Mouse (Mus musculus): Measurements from ENCODE around the gene E2f2.

Gene E2f2

DNA sequence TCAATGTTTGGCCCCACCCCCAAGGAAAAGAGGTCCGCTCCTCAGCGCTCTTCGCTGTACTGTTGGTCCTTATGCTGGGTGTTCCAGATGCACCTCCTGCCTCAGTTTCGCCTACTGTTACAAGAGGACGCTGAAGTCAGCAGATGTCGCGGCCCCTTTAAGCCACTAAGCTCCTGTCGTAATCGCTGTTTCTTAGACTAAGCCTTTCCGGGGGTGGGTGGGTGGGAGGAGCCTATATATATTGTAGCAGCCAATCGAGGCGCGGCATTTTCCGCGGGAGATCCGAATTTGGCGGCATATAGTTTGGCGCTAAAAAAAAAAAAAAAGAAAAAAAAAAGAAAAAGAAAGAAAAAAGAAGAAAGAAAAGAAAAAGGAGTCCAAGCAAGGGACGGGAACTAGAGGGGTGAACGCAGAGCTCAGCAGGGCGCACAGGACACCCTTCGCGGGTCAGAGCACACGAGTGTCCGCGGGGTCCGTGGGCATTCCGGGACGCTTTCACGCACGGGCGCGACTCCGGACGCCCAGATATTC lies at the start of gene E2f2:
TSS of gene E2f2 (plus strand) at position 384 of the 531 bp plus-strand sequence.
- peak; percentile 83 for DNase-seq

- no peak for DNase-seq
Observed at GRCm38 (mm10) chr4:136123111-136123791, 48.9 kb upstream of the E2f2 start.

GRCm38 (mm10) chr4:136123792-136124161 lies 48.4 kb upstream of the E2f2 start:
- DNase-seq: no peak

DNA sequence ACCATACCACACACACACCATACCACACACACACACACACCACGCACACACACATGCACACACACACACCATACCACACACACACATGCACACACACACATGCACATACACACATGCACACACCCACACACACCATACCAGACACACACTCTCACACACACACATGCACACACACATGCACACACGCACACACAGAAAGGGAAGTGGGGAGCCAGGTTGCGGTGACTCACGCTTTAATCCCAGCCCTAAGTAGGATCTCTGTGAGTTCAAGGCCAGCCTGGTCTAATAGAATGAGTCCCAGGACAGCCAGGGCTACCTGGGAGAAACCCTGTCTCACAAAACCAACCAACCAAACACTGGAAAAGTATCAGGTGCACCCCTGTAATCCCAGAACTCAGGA lies 47.6 kb upstream of the E2f2 start:
- DNase-seq: no peak

- DNase-seq: no peak
Observed at GRCm38 (mm10) chr4:136125458-136125857, 46.7 kb upstream of the E2f2 start.

GRCm38 (mm10) chr4:136126019-136126418 lies 46.2 kb upstream of the E2f2 start:
- DNase-seq: no peak

DNA sequence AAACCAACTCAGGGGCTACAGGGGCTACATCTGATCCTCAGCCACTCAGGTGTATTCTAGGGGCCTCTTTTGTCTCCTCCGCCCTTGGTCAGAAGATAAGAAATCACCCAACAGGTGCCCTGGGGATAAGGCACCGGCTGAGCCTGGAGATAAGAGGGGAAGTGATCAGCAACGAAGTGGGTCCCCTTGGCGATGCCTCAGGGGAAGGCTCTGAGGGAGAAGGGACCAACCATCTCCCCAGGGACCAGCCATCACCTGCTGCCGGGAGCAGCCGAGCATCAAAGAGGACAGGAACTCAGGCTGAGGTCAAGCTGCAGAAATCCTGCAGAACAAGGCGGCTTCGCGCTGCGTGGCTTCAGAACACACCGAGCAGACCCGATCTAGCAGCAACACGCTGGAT lies 44.5 kb upstream of the E2f2 start:
- DNase-seq: no peak

DNA sequence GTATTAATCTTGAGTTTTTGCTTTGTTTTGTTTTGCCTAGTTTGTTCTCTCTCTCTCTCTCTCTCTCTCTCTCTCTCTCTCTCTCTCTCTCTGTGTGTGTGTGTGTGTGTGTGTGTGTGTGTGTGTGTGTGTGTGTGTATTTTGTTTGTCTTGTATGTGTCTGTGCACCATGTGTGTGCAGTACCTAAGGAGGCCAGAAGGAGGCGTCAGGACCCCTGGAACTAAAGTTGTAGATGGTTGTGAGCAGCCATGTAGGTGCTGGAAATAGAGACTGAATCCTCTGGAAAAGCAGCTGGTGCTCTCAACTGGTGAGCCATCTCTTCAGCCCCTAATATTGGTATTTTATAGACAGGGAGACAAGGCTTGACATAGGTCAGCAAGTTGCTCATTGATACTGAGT lies 42.4 kb upstream of the E2f2 start:
- no peak for DNase-seq

GRCm38 (mm10) chr4:136133801-136134200 lies 38.4 kb upstream of the E2f2 start:
- no peak for DNase-seq

DNA sequence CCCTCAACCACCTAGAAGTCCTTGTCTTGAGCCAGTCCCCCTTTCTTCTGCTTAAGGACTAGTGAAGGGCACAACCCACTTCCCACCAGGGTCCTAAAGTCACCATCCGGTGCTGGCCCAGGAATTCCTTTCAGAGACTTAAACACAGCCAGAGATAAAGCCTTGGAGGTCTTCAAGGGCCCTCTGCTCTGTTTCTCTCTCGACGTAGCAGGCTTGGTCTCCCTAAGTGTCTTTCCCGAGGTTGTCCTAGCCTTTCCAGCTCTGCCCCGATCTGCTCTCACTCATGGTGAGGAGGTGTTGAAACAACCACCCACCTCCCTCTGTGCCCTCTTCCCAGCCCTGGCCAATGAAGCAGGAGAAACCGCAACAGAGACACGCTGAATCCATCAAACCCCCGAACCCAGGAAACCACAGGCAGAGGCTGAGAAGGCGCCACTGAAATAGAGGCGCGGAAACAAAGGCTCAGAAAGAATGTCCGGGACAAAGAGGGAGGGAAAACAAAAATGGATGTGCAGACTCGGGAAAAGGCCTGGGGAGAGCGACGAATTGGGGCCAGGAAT lies 37.7 kb upstream of the E2f2 start:
- DNase-seq: no peak

- peak; percentile 65 for DNase-seq
Observed at GRCm38 (mm10) chr4:136134978-136135873, 37.0 kb upstream of the E2f2 start.

DNA sequence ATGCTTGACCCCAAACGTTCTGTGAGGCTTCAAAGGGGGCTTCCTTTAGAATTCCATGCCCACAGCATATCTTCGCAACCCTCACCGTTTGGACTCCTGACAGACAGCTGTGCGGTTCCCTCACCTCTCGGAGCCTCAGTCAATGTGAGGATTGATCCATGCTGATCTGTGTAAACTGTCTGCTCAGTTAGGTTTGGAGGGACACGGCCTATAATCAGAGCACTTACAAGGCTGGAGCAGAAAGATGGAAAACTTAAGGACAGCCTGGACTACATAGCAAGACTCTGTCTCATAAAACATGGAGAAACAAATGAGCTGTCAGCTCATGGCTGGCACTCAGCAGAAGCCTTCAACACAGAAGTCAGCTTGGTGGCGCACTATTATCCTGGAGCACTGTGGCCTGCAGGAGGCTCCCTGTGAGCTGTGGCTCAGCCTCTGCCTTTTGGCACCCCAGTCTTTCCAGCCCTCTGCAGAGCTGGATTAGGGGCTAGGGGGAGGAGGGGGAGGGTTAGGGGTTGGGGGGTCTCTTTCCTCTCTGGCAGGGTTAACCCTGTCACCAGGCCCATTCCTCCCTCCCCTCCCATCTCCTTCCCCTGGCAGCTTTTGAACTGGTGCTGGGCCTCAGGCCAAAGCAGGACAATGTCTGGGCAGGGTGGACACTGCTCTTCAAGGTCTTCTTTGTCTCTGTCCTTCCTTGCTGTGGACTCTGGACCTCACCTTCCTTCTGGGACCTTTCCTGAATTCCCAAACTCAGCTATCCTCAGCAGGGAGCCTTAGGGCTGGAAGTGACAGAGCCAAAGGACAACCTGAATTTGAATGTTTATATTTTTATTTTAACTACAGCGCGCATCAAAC lies 36.1 kb upstream of the E2f2 start:
- no peak for DNase-seq

- no peak for DNase-seq
Observed at GRCm38 (mm10) chr4:136139326-136140110, 32.7 kb upstream of the E2f2 start.

DNA sequence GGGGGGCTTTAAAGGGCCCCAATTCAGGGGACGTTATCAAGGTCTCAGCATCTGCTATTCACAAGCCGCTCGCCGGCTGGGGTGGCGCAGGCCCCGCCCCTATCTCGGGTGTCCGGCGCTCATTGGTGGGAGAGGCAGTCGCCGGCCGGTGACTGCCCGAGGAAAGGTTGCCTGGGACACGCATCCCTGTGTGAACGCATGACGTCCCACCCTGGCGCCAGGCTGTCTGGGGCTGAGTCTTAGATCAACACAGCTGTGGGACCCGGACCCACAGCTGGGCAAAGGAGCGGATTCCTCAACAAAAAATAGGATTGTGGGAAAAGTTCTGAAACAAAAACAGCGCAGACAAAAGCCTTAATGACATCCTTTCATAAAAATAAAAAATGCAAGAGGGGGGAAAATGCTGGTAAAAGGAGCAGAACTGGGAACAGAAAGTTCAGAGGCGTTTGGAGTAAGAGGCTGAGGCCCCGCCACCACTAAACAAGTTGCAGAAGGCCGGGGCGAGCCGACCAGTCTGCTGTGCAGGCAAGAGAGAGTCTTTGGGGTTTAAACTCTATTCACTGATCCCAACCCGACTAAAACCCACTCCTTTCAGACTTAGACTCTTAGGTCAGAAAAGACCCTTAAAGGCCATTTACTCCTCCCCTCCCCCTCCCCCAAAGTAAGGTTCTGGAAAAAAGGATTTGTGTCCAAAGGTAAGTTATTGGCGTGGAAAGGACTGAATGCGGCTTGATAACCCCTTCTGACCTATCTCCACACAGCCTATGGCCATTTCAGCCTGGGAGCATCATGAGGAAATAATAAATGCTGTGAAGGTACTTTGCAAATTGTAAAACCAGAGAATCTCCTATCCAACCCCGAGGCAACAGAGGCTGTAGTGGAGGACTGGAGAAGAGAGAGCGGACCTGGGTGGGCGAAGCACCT lies 31.6 kb upstream of the E2f2 start:
- DNase-seq: peak; percentile 94

DNA sequence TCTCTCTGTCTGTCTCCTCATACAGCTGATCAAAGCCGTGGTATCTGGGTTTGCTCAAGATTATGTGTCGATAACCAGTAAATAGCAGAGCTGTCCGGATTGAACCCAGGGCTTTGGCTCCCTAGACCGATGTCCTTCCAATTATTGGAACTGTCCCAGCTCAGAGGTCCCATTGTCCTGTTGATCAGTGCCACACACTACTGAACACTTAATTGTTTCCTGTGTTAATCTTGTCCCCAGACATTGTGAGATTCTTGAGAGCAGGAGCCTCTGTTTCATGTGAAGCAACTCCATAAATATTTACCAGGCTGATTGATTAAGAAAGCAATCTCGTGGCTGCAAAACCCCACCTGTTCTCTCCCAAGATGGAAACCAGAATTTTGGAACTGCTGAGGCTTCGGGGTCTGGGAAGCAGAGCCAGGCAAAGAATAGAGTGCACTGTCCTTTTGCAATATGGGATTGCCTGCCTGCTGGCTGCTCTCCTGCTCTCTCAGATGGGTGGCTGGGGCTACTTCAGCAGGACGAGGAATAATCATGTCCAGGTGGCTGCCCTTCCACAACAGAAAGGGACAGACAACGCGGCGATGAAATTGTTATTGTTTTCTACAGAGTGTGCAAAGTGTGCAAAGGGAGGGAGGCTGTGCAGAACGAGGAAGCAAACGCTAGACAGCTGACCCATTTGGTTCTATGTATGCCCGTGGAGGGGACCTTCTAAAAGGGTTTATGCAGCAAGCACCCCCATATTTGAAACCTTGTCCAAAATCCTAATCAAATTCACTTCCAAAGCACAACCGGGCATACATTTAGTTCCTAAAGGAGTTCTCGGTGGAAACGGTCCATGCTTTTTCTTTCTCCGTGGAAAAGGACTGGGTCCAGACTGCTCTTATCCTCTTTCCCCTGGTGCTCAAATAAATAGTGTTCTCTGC lies 29.7 kb upstream of the E2f2 start:
- no peak for DNase-seq

GRCm38 (mm10) chr4:136143193-136143976 lies 28.8 kb upstream of the E2f2 start, which contains the start of gene Id3:
Gene Id3, plus strand, starts transcription at chr4:136143497.
- peak; percentile 95 for DNase-seq

DNA sequence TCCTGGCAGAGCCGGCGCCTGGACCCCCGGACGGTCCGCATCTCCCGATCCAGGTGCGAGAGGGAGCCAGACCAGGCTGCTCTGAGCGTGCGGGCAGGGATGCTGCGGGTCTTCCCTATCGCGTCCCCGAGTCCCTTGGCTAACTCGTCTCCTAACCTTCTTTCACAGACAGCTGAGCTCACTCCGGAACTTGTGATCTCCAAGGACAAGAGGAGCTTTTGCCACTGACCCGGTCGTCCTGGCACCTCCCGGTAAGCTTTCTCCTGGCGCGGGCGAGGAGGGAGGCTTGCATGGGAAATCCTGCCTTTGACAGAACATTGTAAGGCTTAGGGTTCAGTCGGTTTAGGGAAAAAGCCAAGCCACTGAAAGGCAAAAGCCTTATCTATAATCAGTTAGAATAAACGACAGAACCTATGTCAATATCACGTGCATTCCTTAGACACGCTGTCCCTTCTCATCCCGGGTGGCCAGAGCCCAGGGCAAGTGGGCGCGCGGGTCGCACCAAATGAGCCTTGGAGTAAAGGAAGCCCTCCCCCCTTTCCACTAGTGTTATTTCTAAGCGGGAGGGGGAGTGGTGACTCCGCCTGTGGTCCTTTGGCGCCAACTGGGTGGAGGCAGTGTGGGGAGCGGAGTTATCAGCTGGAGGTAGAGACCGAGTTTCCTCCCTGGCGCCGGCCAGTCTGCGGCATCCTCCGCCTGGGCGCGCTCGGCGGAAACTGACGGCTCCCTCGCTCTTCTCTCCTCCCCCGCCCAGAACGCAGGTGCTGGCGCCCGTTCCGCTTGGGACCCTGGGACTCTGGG lies 27.9 kb upstream of the E2f2 start:
- peak; percentile 87 for DNase-seq

DNA sequence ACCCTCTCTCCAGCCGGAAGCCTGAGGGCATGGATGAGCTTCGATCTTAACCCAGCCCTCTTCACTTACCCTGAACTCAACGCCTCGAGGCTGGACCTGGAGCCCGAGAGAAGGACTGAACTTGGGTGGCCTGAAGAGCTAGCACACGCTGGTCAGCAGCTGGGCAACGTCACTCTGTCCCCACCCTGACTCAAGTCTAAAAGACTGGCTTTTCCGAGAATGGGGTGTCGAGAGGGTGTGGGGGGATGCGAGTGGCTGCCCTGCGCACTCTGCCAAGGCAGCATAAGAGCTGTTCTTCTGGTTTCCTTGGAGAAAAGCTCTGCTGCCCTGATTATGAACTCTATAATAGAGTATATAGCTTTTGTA lies 27.3 kb upstream of the E2f2 start:
- no peak for DNase-seq
